ENCODE assay signal across 19 mouse cellular contexts in the genomic region with DNA sequence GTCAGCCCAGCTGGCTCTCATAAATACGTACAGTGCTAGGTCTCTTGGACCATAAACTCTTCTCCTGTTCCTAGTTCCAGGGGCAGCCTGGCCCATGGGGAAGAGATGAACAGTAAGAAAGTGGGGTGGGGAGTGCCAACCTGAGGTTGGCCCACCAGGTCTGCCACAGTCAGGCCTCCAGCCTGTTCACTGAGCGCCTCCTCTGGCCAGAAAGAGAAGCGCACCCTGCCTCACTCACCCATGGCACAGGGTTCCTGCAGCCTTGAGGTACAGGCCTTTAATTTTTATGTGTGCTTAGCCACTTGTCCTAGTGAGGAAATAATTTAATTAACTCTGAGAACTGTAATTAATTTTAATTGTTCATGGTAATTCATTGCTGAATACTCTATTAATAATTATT.
A peak's percentile ranks its signal among the peaks of the same experiment; 100 is the strongest.
DNase-seq lines count a peak whose midpoint lies in the region; ATAC-seq and TF ChIP-seq lines count a peak whose summit lies in the region.
"Had no signal": no experiment of that assay in that cellular context is flagged by ENCODE, and none has a peak within 500 bp of the region (broad histone marks: within the 10 kb centered on the region; RNA-seq: fewer than 3 reads in every experiment).

No protein-coding gene starts in this region.

- no peak overlapping the region for H3K9ac ChIP-seq in kidney, postnatal 0 days (ENCODE audit: low read depth, low read length)
- H3K9ac ChIP-seq in kidney, embryonic 15.5 days, result no peak overlapping the region
- H3K9ac ChIP-seq in liver, postnatal 0 days (replicated peaks), result no peak overlapping the region
- H3K9ac ChIP-seq in liver, embryonic 11.5 days (ENCODE audit: low read depth, low read length), result no peak overlapping the region
- no peak overlapping the region for H3K9ac ChIP-seq in ES-Bruce4 (ENCODE audit: low read depth, poor library complexity, severe bottlenecking)
- H3K9ac ChIP-seq: heart, embryonic 12.5 days; hindbrain, embryonic 12.5 days; lung, embryonic 15.5 days; midbrain, embryonic 12.5 days had no signal

- DNase-seq in kidney, postnatal 0 days (ENCODE audit: low spot score), result no peak
- no peak for DNase-seq in liver, postnatal 0 days
- no peak for DNase-seq in liver, embryonic 11.5 days (ENCODE audit: low spot score)
- DNase-seq in brain, embryonic 14.5 days (ENCODE audit: low read depth), result no peak
- no peak for DNase-seq in adrenal gland, postnatal 10 days
- DNase-seq: adrenal gland, postnatal 36 days; cerebellum, adult 18-20 months; gastrocnemius, adult 2 months; heart, postnatal 14 days; spleen, adult 18-20 months; thymus, adult 2 months had no signal

- TF ChIP-seq CTCF in kidney, postnatal 0 days (IDR thresholded peaks at IDR 0.05; ENCODE audit: low read depth), result peak; percentile 19; the same call in 1 of the 2 replicates
- TF ChIP-seq CTCF in liver, postnatal 0 days (IDR thresholded peaks at IDR 0.05; ENCODE audit: low read depth), result peak; percentile 17; the same call in 1 of the 2 replicates
- peak; percentile 61 for TF ChIP-seq CTCF in ES-Bruce4 (IDR thresholded peaks at IDR 0.05; ENCODE audit: low read depth, low read length)
- peak; percentile 31; the same call in 1 of the 2 replicates for TF ChIP-seq CTCF in brain, embryonic 14.5 days (IDR thresholded peaks at IDR 0.05; ENCODE audit: borderline replicate concordance, extremely low read depth, insufficient read depth, insufficient read length)

- H3K27ac ChIP-seq in kidney, postnatal 0 days, result no peak overlapping the region
- no peak overlapping the region for H3K27ac ChIP-seq in kidney, embryonic 15.5 days
- H3K27ac ChIP-seq in liver, postnatal 0 days (ENCODE audit: low read depth), result no peak overlapping the region
- no peak overlapping the region for H3K27ac ChIP-seq in liver, embryonic 11.5 days (ENCODE audit: low read depth, low read length)
- H3K27ac ChIP-seq in ES-Bruce4 (ENCODE audit: insufficient read depth, low read length), result no peak overlapping the region
- H3K27ac ChIP-seq: forebrain, embryonic 10.5 days; gastrocnemius, adult 2 months; hindbrain, embryonic 12.5 days; lung, embryonic 15.5 days; midbrain, embryonic 12.5 days had no signal

- no peaks in the 10 kb centered on the region for H3K4me1 ChIP-seq in kidney, postnatal 0 days (replicated peaks; ENCODE audit: insufficient read depth, low read length)
- 0 out of 2 replicates have a peak, but pooled peaks cover 7% of the 10 kb centered on the region for H3K4me1 ChIP-seq in kidney, embryonic 15.5 days
- H3K4me1 ChIP-seq in liver, postnatal 0 days (ENCODE audit: insufficient read depth), result no peaks in the 10 kb centered on the region
- H3K4me1 ChIP-seq in liver, embryonic 11.5 days (replicated peaks; ENCODE audit: control insufficient read depth, insufficient read depth, low read length), result no peaks in the 10 kb centered on the region
- no peaks in the 10 kb centered on the region for H3K4me1 ChIP-seq in ES-Bruce4 (ENCODE audit: control insufficient read depth, insufficient read depth, low read length)
- H3K4me1 ChIP-seq: forebrain, embryonic 10.5 days; lung, embryonic 15.5 days; midbrain, embryonic 12.5 days had no signal

- H3K4me2 ChIP-seq in kidney, postnatal 0 days (ENCODE audit: low read length), result no peak overlapping the region
- H3K4me2 ChIP-seq in kidney, embryonic 15.5 days, result no peak overlapping the region
- H3K4me2 ChIP-seq in liver, postnatal 0 days (ENCODE audit: low read depth, low read length), result no peak overlapping the region
- no peak overlapping the region for H3K4me2 ChIP-seq in liver, embryonic 11.5 days
- H3K4me2 ChIP-seq: heart, embryonic 12.5 days; hindbrain, embryonic 12.5 days; lung, embryonic 15.5 days; midbrain, embryonic 12.5 days had no signal

- TF ChIP-seq POLR2A in ES-Bruce4 (IDR thresholded peaks at IDR 0.05; ENCODE audit: insufficient read depth, low read length), result no peak
- TF ChIP-seq POLR2A in brain, embryonic 14.5 days (IDR thresholded peaks at IDR 0.05; ENCODE audit: borderline replicate concordance, extremely low read depth, insufficient read depth, insufficient read length, poor library complexity, severe bottlenecking), result no peak

- no peaks in the 10 kb centered on the region for H3K9me3 ChIP-seq in kidney, postnatal 0 days (replicated peaks; ENCODE audit: low read length)
- no peaks in the 10 kb centered on the region for H3K9me3 ChIP-seq in kidney, embryonic 15.5 days (replicated peaks)
- no peaks in the 10 kb centered on the region for H3K9me3 ChIP-seq in liver, postnatal 0 days (ENCODE audit: low read length)
- no peaks in the 10 kb centered on the region for H3K9me3 ChIP-seq in liver, embryonic 11.5 days (ENCODE audit: control insufficient read depth, low read length)
- no peaks in the 10 kb centered on the region for H3K9me3 ChIP-seq in ES-Bruce4 (replicated peaks; ENCODE audit: control insufficient read depth, insufficient read depth, low read length, poor library complexity, severe bottlenecking)
- H3K9me3 ChIP-seq: forebrain, embryonic 10.5 days; hindbrain, embryonic 12.5 days; lung, embryonic 15.5 days; midbrain, embryonic 12.5 days had no signal

- H3K36me3 ChIP-seq in kidney, postnatal 0 days (ENCODE audit: insufficient read depth, low read length), result no peaks in the 10 kb centered on the region
- H3K36me3 ChIP-seq in kidney, embryonic 15.5 days, result no peaks in the 10 kb centered on the region
- H3K36me3 ChIP-seq in liver, postnatal 0 days (replicated peaks; ENCODE audit: insufficient read depth, low read length), result no peaks in the 10 kb centered on the region
- H3K36me3 ChIP-seq in liver, embryonic 11.5 days (ENCODE audit: control insufficient read depth, insufficient read depth, low read length), result no peaks in the 10 kb centered on the region
- H3K36me3 ChIP-seq in ES-Bruce4 (ENCODE audit: control insufficient read depth, insufficient read depth, low read length, poor library complexity, severe bottlenecking), result no peaks in the 10 kb centered on the region
- H3K36me3 ChIP-seq: forebrain, embryonic 10.5 days; G1E; heart, embryonic 12.5 days; hindbrain, embryonic 12.5 days; lung, embryonic 15.5 days; midbrain, embryonic 12.5 days had no signal

- TF ChIP-seq EP300 in liver, postnatal 0 days (IDR thresholded peaks at IDR 0.05; ENCODE audit: low read depth), result no peak
- no peak for TF ChIP-seq EP300 in ES-Bruce4 (IDR thresholded peaks at IDR 0.05; ENCODE audit: insufficient read depth, low read depth, low read length)

- 77% methylated on average over 3 of the region's 3 CpGs for WGBS in kidney, postnatal 0 days
- WGBS in kidney, embryonic 15.5 days, result 80% methylated on average over 3 of the region's 3 CpGs
- 53% methylated on average over 3 of the region's 3 CpGs for WGBS in liver, postnatal 0 days (ENCODE audit: insufficient replicate concordance)
- 65% methylated on average over 3 of the region's 3 CpGs for WGBS in liver, embryonic 11.5 days

- no peak for ATAC-seq in kidney, postnatal 0 days (replicated peaks; ENCODE audit: low FRiP score, low read depth)
- ATAC-seq in kidney, embryonic 15.5 days (replicated peaks; ENCODE audit: low FRiP score), result no peak
- no peak for ATAC-seq in liver, postnatal 0 days
- no peak for ATAC-seq in liver, embryonic 11.5 days (replicated peaks; ENCODE audit: low FRiP score)

- no peak overlapping the region for H3K4me3 ChIP-seq in kidney, postnatal 0 days (replicated peaks; ENCODE audit: low read depth, low read length)
- no peak overlapping the region for H3K4me3 ChIP-seq in kidney, embryonic 15.5 days (replicated peaks)
- H3K4me3 ChIP-seq in liver, postnatal 0 days (ENCODE audit: low read depth, low read length), result no peak overlapping the region
- no peak overlapping the region for H3K4me3 ChIP-seq in liver, embryonic 11.5 days (ENCODE audit: low read depth, low read length)
- H3K4me3 ChIP-seq in ES-Bruce4 (ENCODE audit: low read depth, low read length), result no peak overlapping the region
- H3K4me3 ChIP-seq: forebrain, embryonic 10.5 days; gastrocnemius, adult 2 months; heart, embryonic 12.5 days; hindbrain, embryonic 12.5 days; lung, embryonic 15.5 days; midbrain, embryonic 12.5 days had no signal

- H3K27me3 ChIP-seq in kidney, postnatal 0 days (ENCODE audit: insufficient read depth, low read length), result no peaks in the 10 kb centered on the region
- H3K27me3 ChIP-seq in kidney, embryonic 15.5 days, result peaks cover 10% of the 10 kb centered on the region; the same call in 1 of the 2 replicates
- H3K27me3 ChIP-seq in liver, postnatal 0 days (ENCODE audit: insufficient read depth, low read length), result no peaks in the 10 kb centered on the region
- no peaks in the 10 kb centered on the region for H3K27me3 ChIP-seq in liver, embryonic 11.5 days (replicated peaks; ENCODE audit: control insufficient read depth, insufficient read depth, low read length)
- no peaks in the 10 kb centered on the region for H3K27me3 ChIP-seq in ES-Bruce4 (ENCODE audit: control insufficient read depth, insufficient read depth, low read length, poor library complexity, severe bottlenecking)
- H3K27me3 ChIP-seq: heart, embryonic 12.5 days; hindbrain, embryonic 12.5 days; lung, embryonic 15.5 days; midbrain, embryonic 12.5 days had no signal
